Mouse (Mus musculus): ENCODE results near the gene Zmynd19. TPM values are rescaled to one million over a fixed set of nuclear protein-coding genes. Genes with fewer than 3 reads are reported as not detected.

Zmynd19 gene
- total RNA-seq, 1 experiment from 2014 or later, result 55.5 TPM

DNA sequence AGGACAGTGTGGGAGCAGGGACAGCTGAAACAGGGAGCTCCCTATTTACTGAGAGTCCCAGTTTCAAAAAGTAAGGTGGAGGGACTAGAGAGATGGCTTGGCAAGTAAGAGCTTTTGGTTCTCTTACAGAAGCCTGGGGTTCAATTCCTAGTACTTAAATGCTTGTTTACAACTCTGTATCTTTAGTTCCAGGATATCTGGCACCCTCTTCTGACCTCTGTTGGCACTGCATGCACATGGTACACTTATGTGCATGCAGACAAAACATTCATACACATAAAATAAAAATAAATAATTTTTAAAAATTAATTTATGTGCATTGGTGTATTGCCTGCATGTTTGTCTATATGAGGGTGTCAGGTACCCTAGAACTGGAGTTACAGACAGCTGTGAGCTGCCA lies 58.7 kb downstream of the Zmynd19 start:
- 0 out of 2 replicates have a peak, but pooled peaks have one; percentile 54 for ATAC-seq (replicated peaks; ENCODE audit: low read depth, poor library complexity, severe bottlenecking)

Other genes with a start within 250 kb of the Zmynd19 start
- 1.8 TPM in 1 of 2 replicates, not detected in the other for gene Cacna1b, start 186.6 kb upstream of the Zmynd19 start, total RNA-seq (2017)
- 83.6 and 139 TPM in 2 replicates for gene Ehmt1, start 30.2 kb upstream of the Zmynd19 start, total RNA-seq (2017)
- gene Arrdc1, start 14.5 kb upstream of the Zmynd19 start, total RNA-seq (2017), result 59.6 and 102 TPM in 2 replicates
- gene Dph7, start 12.6 kb downstream of the Zmynd19 start, total RNA-seq (2017), result 17.4 and 21.8 TPM in 2 replicates
- gene Mrpl41, start 25.3 kb downstream of the Zmynd19 start, total RNA-seq (2017), result 117 and 138 TPM in 2 replicates
- gene Pnpla7, start 26.2 kb downstream of the Zmynd19 start, total RNA-seq (2017), result 32.3 and 35.7 TPM in 2 replicates
- gene Nsmf, start 104.6 kb downstream of the Zmynd19 start, total RNA-seq (2017), result 9.6 and 15.2 TPM in 2 replicates
- not detected in 2 replicates for gene Entpd8, start 130.5 kb downstream of the Zmynd19 start, total RNA-seq (2017)
- 0.09 TPM in 1 of 2 replicates, not detected in the other for gene Noxa1, start 145.4 kb downstream of the Zmynd19 start, total RNA-seq (2017)
- gene Nrarp, start 231.0 kb downstream of the Zmynd19 start, total RNA-seq (2017), result 0.39 and 2.2 TPM in 2 replicates
- 15.7 and 18.1 TPM in 2 replicates for gene Tor4a, start 247.1 kb downstream of the Zmynd19 start, total RNA-seq (2017)

Data from common myeloid progenitor, adult 5-6 weeks (primary cell).